Mouse (Mus musculus): ENCODE data around the gene Igsf3.

GRCm38 (mm10) chr3:101398877-101399276 is 22.0 kb downstream of the Igsf3 start:
- TF ChIP-seq CTCF (conservative IDR thresholded peaks at IDR 0.05 in 1 of 2, IDR thresholded peaks at IDR 0.05 in 1 of 2; ENCODE audit: low read depth in 2 of 2, low read length in 2 of 2) (no peak), E2F4 (IDR thresholded peaks at IDR 0.05; ENCODE audit: insufficient replicate concordance, low read depth, low read length) (no peak), MAFK (IDR thresholded peaks at IDR 0.05; ENCODE audit: insufficient replicate concordance, low read length) (no peak), POLR2A (IDR thresholded peaks at IDR 0.05; ENCODE audit: low read depth, low read length) (no peak), CHD2 (IDR thresholded peaks at IDR 0.05; ENCODE audit: low read length) (no peak), MAX (IDR thresholded peaks at IDR 0.05; ENCODE audit: low read length) (no peak), ZKSCAN1 (IDR thresholded peaks at IDR 0.05; ENCODE audit: borderline replicate concordance, low read depth, low read length) (no peak), SIN3A (IDR thresholded peaks at IDR 0.05; ENCODE audit: low read length) (no peak), TBP (conservative IDR thresholded peaks at IDR 0.05; ENCODE audit: low read depth, low read length) (no peak), EP300 (IDR thresholded peaks at IDR 0.05; ENCODE audit: low read length) (no peak)
